Mouse (Mus musculus) hindbrain, embryonic 16.5 days (tissue): ENCODE measurements around the gene Cd300lg. TPM values are rescaled to one million over a fixed set of nuclear protein-coding genes. Genes with fewer than 3 reads are reported as not detected.

Experiments
- ATAC-seq: fragments of 200-750 bp; cut with Nextera tagmentation; 2 replicates; pipeline ENCODE4 v1.8.0; 2017; ENCODE audit warnings: moderate TSS enrichment, moderate library complexity
- H3K27ac ChIP-seq: fragments of 300-500 bp; sonication (generic); 2 replicates; pipeline ENCODE4 v1.5.1; 2014; ENCODE audit warnings: low read depth, mild to moderate bottlenecking, control low read depth, low read length, moderate library complexity
- H3K27me3 ChIP-seq: fragments of 300-500 bp; sonication (generic); replicated peaks from 2 replicates; pipeline ENCODE4 v1.6.1; 2014; ENCODE audit warnings: low read length; ENCODE audit not compliant: control insufficient read depth, insufficient read depth
- H3K36me3 ChIP-seq: fragments of 300-500 bp; sonication (generic); 2 replicates; pipeline ENCODE4 v1.6.1; 2014; ENCODE audit warnings: mild to moderate bottlenecking, low read length, moderate library complexity, mixed read lengths; ENCODE audit not compliant: control insufficient read depth, insufficient read depth
- H3K4me1 ChIP-seq: fragments of 300-500 bp; sonication (generic); 2 replicates; pipeline ENCODE4 v1.6.1; 2014; ENCODE audit warnings: low read depth, low read length; ENCODE audit not compliant: control insufficient read depth, insufficient read depth
- H3K4me2 ChIP-seq: fragments of 300-500 bp; sonication (generic); 2 replicates; pipeline ENCODE4 v1.6.1; 2014; ENCODE audit warnings: mild to moderate bottlenecking, low read length, control low read depth, moderate library complexity
- H3K4me3 ChIP-seq: fragments of 300-500 bp; sonication (generic); 2 replicates; pipeline ENCODE4 v1.5.1; 2014; ENCODE audit warnings: mild to moderate bottlenecking, low read length, control low read depth, moderate library complexity
- H3K9ac ChIP-seq: fragments of 300-500 bp; sonication (generic); 2 replicates; pipeline ENCODE4 v1.6.1; 2014; ENCODE audit warnings: low read depth, mild to moderate bottlenecking, control low read depth, low read length, moderate library complexity
- H3K9me3 ChIP-seq: fragments of 300-500 bp; sonication (generic); 2 replicates; pipeline ENCODE4 v1.6.1; 2014; ENCODE audit warnings: mild to moderate bottlenecking, low read length, moderate library complexity; ENCODE audit not compliant: control insufficient read depth
- WGBS: fragments of 180-500 bp; shearing (Covaris S2); extraction: QIAGEN DNeasy Blood & Tissue Kit; methylation state at CpG from one replicate; pipeline ENCODE4 v1.1.7; 2014; 5-methylcytosine and 5-hydroxymethylcytosine counted together
- polyA plus RNA-seq: library from polyadenylated mRNA; unstranded; fragments of >200 nt; fragmentation: Nextera tagmentation; extraction: Ambion mirVana; gene quantifications from 2 replicates; pipeline ENCODE4 v1.2.1, GENCODE M21; 2015

Gene Cd300lg
- polyA plus RNA-seq, result 0.40 and 0.54 TPM in 2 replicates

GRCm38 (mm10) chr11:102041350-102041949 is at the start of gene Cd300lg:
Gene Cd300lg (plus strand): TSS chr11:102041509.
- no peak within 1 kb of the TSS for H3K27ac ChIP-seq
- H3K4me3 ChIP-seq, result no peak within 1 kb of the TSS
- no peak for ATAC-seq
- H3K4me1 ChIP-seq, result peaks cover 2% of the 10 kb centered on the region; the same call in 1 of the 2 replicates
- no peaks in the 10 kb centered on the region for H3K36me3 ChIP-seq
- H3K9me3 ChIP-seq, result peaks cover 3% of the 10 kb centered on the region; the same call in 1 of the 2 replicates
- H3K9ac ChIP-seq, result no peak within 1 kb of the TSS
- WGBS, result 59% methylated on average over 5 of the region's 5 CpGs
- H3K4me2 ChIP-seq, result no peak within 1 kb of the TSS
- H3K27me3 ChIP-seq, result no peaks in the 10 kb centered on the region

- Histone ChIP-seq H3K27me3 (no peaks in the 10 kb centered on the region), H3K4me2 (no peak overlapping the region), H3K9ac (no peak overlapping the region), H3K36me3 (no peaks in the 10 kb centered on the region), H3K27ac (no peak overlapping the region), H3K9me3 (no peaks in the 10 kb centered on the region), H3K4me3 (no peak overlapping the region), H3K4me1 (no peaks in the 10 kb centered on the region)
- 89% methylated on average over 3 of the region's 3 CpGs for WGBS
- no peak for ATAC-seq
Observed at GRCm38 (mm10) chr11:101991813-101992212, 49.5 kb upstream of the Cd300lg start.

GRCm38 (mm10) chr11:101992411-101992810 is 48.9 kb upstream of the Cd300lg start:
- H3K4me1 ChIP-seq, result no peaks in the 10 kb centered on the region
- H3K9ac ChIP-seq, result no peak overlapping the region
- no peaks in the 10 kb centered on the region for H3K36me3 ChIP-seq
- no peaks in the 10 kb centered on the region for H3K27me3 ChIP-seq
- ATAC-seq, result no peak
- WGBS, result 88% methylated on average over 7 of the region's 7 CpGs
- H3K4me3 ChIP-seq, result no peak overlapping the region
- H3K9me3 ChIP-seq, result no peaks in the 10 kb centered on the region
- H3K27ac ChIP-seq, result no peak overlapping the region
- no peak overlapping the region for H3K4me2 ChIP-seq

GRCm38 (mm10) chr11:101994100-101994499 is 47.2 kb upstream of the Cd300lg start:
- Histone ChIP-seq H3K9ac (no peak overlapping the region), H3K4me1 (no peaks in the 10 kb centered on the region), H3K27me3 (no peaks in the 10 kb centered on the region), H3K9me3 (no peaks in the 10 kb centered on the region), H3K27ac (no peak overlapping the region), H3K36me3 (no peaks in the 10 kb centered on the region), H3K4me2 (no peak overlapping the region), H3K4me3 (no peak overlapping the region)
- no peak for ATAC-seq
- WGBS, result 77% methylated on average over 8 of the region's 8 CpGs

- Histone ChIP-seq H3K27me3 (no peaks in the 10 kb centered on the region), H3K4me3 (no peak overlapping the region), H3K9ac (no peak overlapping the region), H3K36me3 (peaks cover 4% of the 10 kb centered on the region; the same call in 1 of the 2 replicates), H3K4me2 (no peak overlapping the region), H3K4me1 (no peaks in the 10 kb centered on the region), H3K9me3 (no peaks in the 10 kb centered on the region), H3K27ac (no peak overlapping the region)
- no peak for ATAC-seq
- WGBS, result 86% methylated on average over 7 of the region's 7 CpGs
Observed at GRCm38 (mm10) chr11:101995938-101996337, 45.4 kb upstream of the Cd300lg start.

- Histone ChIP-seq H3K27me3 (no peaks in the 10 kb centered on the region), H3K9ac (no peak overlapping the region), H3K4me2 (no peak overlapping the region), H3K27ac (no peak overlapping the region), H3K9me3 (no peaks in the 10 kb centered on the region), H3K36me3 (peaks cover 4% of the 10 kb centered on the region; the same call in 1 of the 2 replicates), H3K4me1 (no peaks in the 10 kb centered on the region), H3K4me3 (no peak overlapping the region)
- ATAC-seq, result no peak
- WGBS, result 55% methylated on average over 5 of the region's 5 CpGs
Observed at GRCm38 (mm10) chr11:101998258-101998657, 43.1 kb upstream of the Cd300lg start.

- no peak for ATAC-seq
- Histone ChIP-seq H3K9me3 (no peaks in the 10 kb centered on the region), H3K4me3 (no peak overlapping the region), H3K4me2 (no peak overlapping the region), H3K27ac (no peak overlapping the region), H3K27me3 (no peaks in the 10 kb centered on the region), H3K36me3 (peaks cover 7% of the 10 kb centered on the region), H3K4me1 (no peaks in the 10 kb centered on the region), H3K9ac (no peak overlapping the region)
- WGBS, result 49% methylated on average over 4 of the region's 4 CpGs
Observed at GRCm38 (mm10) chr11:101999466-101999865, 41.8 kb upstream of the Cd300lg start.

GRCm38 (mm10) chr11:102004251-102004650 is 37.1 kb upstream of the Cd300lg start:
- WGBS, result 92% methylated on average over 8 of the region's 8 CpGs
- no peaks in the 10 kb centered on the region; the same call in 1 of the 2 replicates for H3K4me1 ChIP-seq
- no peak overlapping the region for H3K9ac ChIP-seq
- H3K27me3 ChIP-seq, result no peaks in the 10 kb centered on the region
- no peak overlapping the region for H3K4me2 ChIP-seq
- H3K9me3 ChIP-seq, result no peaks in the 10 kb centered on the region
- H3K27ac ChIP-seq, result no peak overlapping the region
- H3K36me3 ChIP-seq, result peaks cover 22% of the 10 kb centered on the region
- no peak for ATAC-seq
- H3K4me3 ChIP-seq, result no peak overlapping the region

- Histone ChIP-seq H3K9ac (no peak overlapping the region), H3K9me3 (no peaks in the 10 kb centered on the region), H3K4me2 (no peak overlapping the region), H3K36me3 (peaks cover 18% of the 10 kb centered on the region), H3K4me3 (no peak overlapping the region), H3K27ac (no peak overlapping the region), H3K27me3 (no peaks in the 10 kb centered on the region), H3K4me1 (peaks cover 9% of the 10 kb centered on the region)
- ATAC-seq, result no peak
- WGBS, result 50% methylated on average over 9 of the region's 9 CpGs
Observed at GRCm38 (mm10) chr11:102006271-102006670, 35.0 kb upstream of the Cd300lg start.
